Mouse (Mus musculus) forebrain, embryonic 12.5 days (tissue): Measurements from ENCODE around the gene Helb. TPM values are rescaled to one million over a fixed set of nuclear protein-coding genes. Genes with fewer than 3 reads are reported as not detected.
"Not testable (repeated sequence)": the region's sequence is repeated elsewhere in the genome, so short reads cannot be mapped to it uniquely, and the experiment has no call there.

Experiments
- ATAC-seq: fragments of 200-750 bp; cut with Nextera tagmentation; 2 replicates; pipeline ENCODE4 v1.8.0; 2017; ENCODE audit warnings: moderate TSS enrichment; ENCODE audit not compliant: low FRiP score
- H3K27ac ChIP-seq: fragments of 300-500 bp; sonication (generic); 2 replicates; pipeline ENCODE4 v1.5.1; 2016; ENCODE audit warnings: mild to moderate bottlenecking
- H3K27me3 ChIP-seq: fragments of 300-500 bp; sonication (generic); 2 replicates; pipeline ENCODE4 v1.6.1; 2016; ENCODE audit warnings: mild to moderate bottlenecking
- H3K36me3 ChIP-seq: fragments of 300-500 bp; sonication (generic); replicated peaks from 2 replicates; pipeline ENCODE4 v1.6.1; 2016; ENCODE audit warnings: mild to moderate bottlenecking
- H3K4me1 ChIP-seq: fragments of 300-500 bp; sonication (generic); 2 replicates; pipeline ENCODE4 v1.6.1; 2016
- H3K4me2 ChIP-seq: fragments of 300-500 bp; sonication (generic); 2 replicates; pipeline ENCODE4 v1.6.1; 2016; ENCODE audit warnings: mild to moderate bottlenecking, moderate library complexity
- H3K4me3 ChIP-seq: fragments of 300-500 bp; sonication (generic); replicated peaks from 2 replicates; pipeline ENCODE4 v1.5.1; 2016; ENCODE audit warnings: mild to moderate bottlenecking
- H3K9ac ChIP-seq: fragments of 300-500 bp; sonication (generic); 2 replicates; pipeline ENCODE4 v1.6.1; 2016; ENCODE audit warnings: mild to moderate bottlenecking
- H3K9me3 ChIP-seq: fragments of 300-500 bp; sonication (generic); 2 replicates; pipeline ENCODE4 v1.6.1; 2016
- WGBS: fragments of 180-500 bp; shearing (Covaris S2); methylation state at CpG from one replicate; pipeline ENCODE4 v1.1.7; 2016; 5-methylcytosine and 5-hydroxymethylcytosine counted together
- polyA plus RNA-seq: library from polyadenylated mRNA; unstranded; fragments of >200 nt; fragmentation: Nextera tagmentation; extraction: Ambion mirVana; gene quantifications from 2 replicates; pipeline ENCODE4 v1.2.1, GENCODE M21; 2016

Gene Helb
- polyA plus RNA-seq, 1 experiment from 2014 or later = 6.0 TPM

GRCm38 (mm10) chr10:120124801-120125464 lies 12.1 kb upstream of the Helb start:
- no peak overlapping the region for H3K4me2 ChIP-seq
- no peaks in the 10 kb centered on the region for H3K9me3 ChIP-seq
- 57% methylated on average over 7 of the region's 7 CpGs for WGBS
- H3K27me3 ChIP-seq = 0 out of 2 replicates have a peak, but pooled peaks cover 4% of the 10 kb centered on the region
- ATAC-seq = no peak
- H3K4me3 ChIP-seq = no peak overlapping the region
- H3K27ac ChIP-seq = no peak overlapping the region
- no peaks in the 10 kb centered on the region for H3K36me3 ChIP-seq
- no peak overlapping the region for H3K9ac ChIP-seq
- H3K4me1 ChIP-seq = no peaks in the 10 kb centered on the region

GRCm38 (mm10) chr10:120123721-120124120 lies 10.9 kb upstream of the Helb start:
- Histone ChIP-seq H3K36me3 (no peaks in the 10 kb centered on the region), H3K9ac (no peak overlapping the region), H3K4me3 (no peak overlapping the region), H3K9me3 (no peaks in the 10 kb centered on the region), H3K27ac (no peak overlapping the region), H3K4me1 (no peaks in the 10 kb centered on the region), H3K27me3 (0 out of 2 replicates have a peak, but pooled peaks cover 1% of the 10 kb centered on the region), H3K4me2 (no peak overlapping the region)
- ATAC-seq = no peak
- 86% methylated on average over 3 of the region's 3 CpGs for WGBS

GRCm38 (mm10) chr10:120115249-120115648 lies 2.5 kb upstream of the Helb start:
- Histone ChIP-seq H3K9ac (no peak overlapping the region), H3K4me1 (peaks cover 5% of the 10 kb centered on the region; the same call in 1 of the 2 replicates), H3K27ac (no peak overlapping the region), H3K4me2 (no peak overlapping the region), H3K4me3 (no peak overlapping the region), H3K9me3 (no peaks in the 10 kb centered on the region), H3K36me3 (no peaks in the 10 kb centered on the region), H3K27me3 (peaks cover 5% of the 10 kb centered on the region; the same call in 1 of the 2 replicates)
- no peak for ATAC-seq
- 92% methylated on average over 1 of the region's 1 CpGs for WGBS

- no peaks in the 10 kb centered on the region for H3K36me3 ChIP-seq
- H3K4me1 ChIP-seq = peaks cover 5% of the 10 kb centered on the region; the same call in 1 of the 2 replicates
- 32% methylated on average over 7 of the region's 7 CpGs for WGBS
- H3K9ac ChIP-seq = no peak overlapping the region
- ATAC-seq = no peak
- H3K27me3 ChIP-seq = peaks cover 5% of the 10 kb centered on the region; the same call in 1 of the 2 replicates
- no peak overlapping the region for H3K4me2 ChIP-seq
- no peak overlapping the region for H3K4me3 ChIP-seq
- no peaks in the 10 kb centered on the region for H3K9me3 ChIP-seq
- no peak overlapping the region for H3K27ac ChIP-seq
Measured at GRCm38 (mm10) chr10:120114493-120114892, 1.7 kb upstream of the Helb start.

- H3K4me1 ChIP-seq = peaks cover 5% of the 10 kb centered on the region; the same call in 1 of the 2 replicates
- H3K9me3 ChIP-seq = no peaks in the 10 kb centered on the region
- no peak for ATAC-seq
- no peak overlapping the region for H3K27ac ChIP-seq
- no peak overlapping the region for H3K4me2 ChIP-seq
- WGBS = 71% methylated on average over 6 of the region's 6 CpGs
- peaks cover 5% of the 10 kb centered on the region; the same call in 1 of the 2 replicates for H3K27me3 ChIP-seq
- no peak overlapping the region for H3K4me3 ChIP-seq
- H3K36me3 ChIP-seq = no peaks in the 10 kb centered on the region
- no peak overlapping the region for H3K9ac ChIP-seq
Measured at GRCm38 (mm10) chr10:120113980-120114379, 1.2 kb upstream of the Helb start.

- H3K36me3 ChIP-seq, H3K27ac ChIP-seq, H3K27me3 ChIP-seq, H3K4me3 ChIP-seq, H3K4me1 ChIP-seq, H3K9me3 ChIP-seq, H3K9ac ChIP-seq, ATAC-seq: not testable (repeated sequence)
- H3K4me2 ChIP-seq = peak overlapping the region; percentile 75
- WGBS = 75% methylated on average over 9 of the region's 9 CpGs
Measured at GRCm38 (mm10) chr10:120113482-120113881, 695 bp upstream of the Helb start.

- H3K27ac ChIP-seq = no peak overlapping the region
- peaks cover 5% of the 10 kb centered on the region; the same call in 1 of the 2 replicates for H3K4me1 ChIP-seq
- H3K4me2 ChIP-seq = peak overlapping the region; percentile 75
- peak overlapping the region; percentile 61 for H3K4me3 ChIP-seq
- no peak for ATAC-seq
- H3K9ac ChIP-seq = peak overlapping the region; percentile 64
- no peaks in the 10 kb centered on the region for H3K9me3 ChIP-seq
- no peaks in the 10 kb centered on the region for H3K36me3 ChIP-seq
- H3K27me3 ChIP-seq = peaks cover 5% of the 10 kb centered on the region; the same call in 1 of the 2 replicates
- 80% methylated on average over 3 of the region's 3 CpGs for WGBS
Measured at GRCm38 (mm10) chr10:120111691-120112319, 982 bp downstream of the Helb start.

- no peaks in the 10 kb centered on the region for H3K4me1 ChIP-seq
- H3K9ac ChIP-seq = no peak overlapping the region
- H3K4me3 ChIP-seq = no peak overlapping the region
- no peak overlapping the region for H3K4me2 ChIP-seq
- no peak overlapping the region for H3K27ac ChIP-seq
- H3K36me3 ChIP-seq = peaks cover 41% of the 10 kb centered on the region; the same call in 1 of the 2 replicates
- H3K9me3 ChIP-seq = no peaks in the 10 kb centered on the region
- no peaks in the 10 kb centered on the region for H3K27me3 ChIP-seq
- ATAC-seq = no peak
- WGBS = 89% methylated on average over 1 of the region's 1 CpGs
Measured at GRCm38 (mm10) chr10:120100806-120101205, 12.0 kb downstream of the Helb start.

GRCm38 (mm10) chr10:120097564-120097963 lies 15.2 kb downstream of the Helb start:
- Histone ChIP-seq H3K27ac (no peak overlapping the region), H3K27me3 (no peaks in the 10 kb centered on the region), H3K4me3 (no peak overlapping the region), H3K4me1 (no peaks in the 10 kb centered on the region), H3K9me3 (no peaks in the 10 kb centered on the region), H3K4me2 (no peak overlapping the region), H3K9ac (no peak overlapping the region), H3K36me3 (peaks cover 42% of the 10 kb centered on the region)
- 89% methylated on average over 5 of the region's 5 CpGs for WGBS
- no peak for ATAC-seq

- H3K9me3 ChIP-seq = no peaks in the 10 kb centered on the region
- ATAC-seq = no peak
Measured at GRCm38 (mm10) chr10:120095716-120096115, 17.1 kb downstream of the Helb start.

GRCm38 (mm10) chr10:120095136-120095535 lies 17.7 kb downstream of the Helb start:
- no peak overlapping the region for H3K4me2 ChIP-seq
- no peak overlapping the region for H3K9ac ChIP-seq
- H3K27ac ChIP-seq = no peak overlapping the region
- peaks cover 48% of the 10 kb centered on the region for H3K36me3 ChIP-seq
- WGBS = 95% methylated on average over 9 of the region's 9 CpGs
- ATAC-seq = no peak
- H3K9me3 ChIP-seq = no peaks in the 10 kb centered on the region
- no peak overlapping the region for H3K4me3 ChIP-seq
- no peaks in the 10 kb centered on the region for H3K27me3 ChIP-seq
- H3K4me1 ChIP-seq = no peaks in the 10 kb centered on the region

More at GRCm38 (mm10) chr10:120095716-120096115, 17.1 kb downstream of the Helb start:
- 97% methylated on average over 5 of the region's 5 CpGs for WGBS
- H3K27me3 ChIP-seq = no peaks in the 10 kb centered on the region
- no peak overlapping the region for H3K27ac ChIP-seq
- no peak overlapping the region for H3K9ac ChIP-seq
- H3K36me3 ChIP-seq = peaks cover 48% of the 10 kb centered on the region
- no peak overlapping the region for H3K4me3 ChIP-seq
- no peaks in the 10 kb centered on the region for H3K4me1 ChIP-seq
- H3K4me2 ChIP-seq = no peak overlapping the region

- Histone ChIP-seq H3K4me2 (no peak overlapping the region), H3K9ac (no peak overlapping the region), H3K9me3 (no peaks in the 10 kb centered on the region), H3K36me3 (peaks cover 58% of the 10 kb centered on the region), H3K4me3 (no peak overlapping the region), H3K27ac (no peak overlapping the region), H3K4me1 (no peaks in the 10 kb centered on the region), H3K27me3 (no peaks in the 10 kb centered on the region)
- 92% methylated on average over 12 of the region's 12 CpGs for WGBS
- no peak for ATAC-seq
Measured at GRCm38 (mm10) chr10:120092548-120092947, 20.2 kb downstream of the Helb start.
